Mouse (Mus musculus) left cerebral cortex, adult 18-20 months (tissue): ENCODE results near the gene Gm17581. TPM values are rescaled to one million over a fixed set of nuclear protein-coding genes. Genes with fewer than 3 reads are reported as not detected.
A peak's percentile ranks its signal among the peaks of the same experiment; 100 is the strongest.
"Not testable (repeated sequence)": the region's sequence is repeated elsewhere in the genome, so short reads cannot be mapped to it uniquely, and the experiment has no call there.

ENCODE experiments used
- DNase-seq, 2 experiments: peaks; one replicate each; pipeline ENCODE4 v3.0.0; 2021 to 2022; ENCODE audit warnings: low spot score in 2 of 2, mixed read lengths in 1 of 2
- long read RNA-seq, 2 experiments: library from polyadenylated mRNA; stranded (forward); transcript quantifications; one replicate each; pipeline ENCODE4 v2.0.0; 2021
- total RNA-seq, 2 experiments: library from RNA; stranded (reverse); gene quantifications; 2 replicates each; pipeline ENCODE4 v1.2.3; 2021

Gene Gm17581
- total RNA-seq: not detected
- long read RNA-seq, experiment 1: 0 reads
- long read RNA-seq, experiment 2: 0 reads

DNA sequence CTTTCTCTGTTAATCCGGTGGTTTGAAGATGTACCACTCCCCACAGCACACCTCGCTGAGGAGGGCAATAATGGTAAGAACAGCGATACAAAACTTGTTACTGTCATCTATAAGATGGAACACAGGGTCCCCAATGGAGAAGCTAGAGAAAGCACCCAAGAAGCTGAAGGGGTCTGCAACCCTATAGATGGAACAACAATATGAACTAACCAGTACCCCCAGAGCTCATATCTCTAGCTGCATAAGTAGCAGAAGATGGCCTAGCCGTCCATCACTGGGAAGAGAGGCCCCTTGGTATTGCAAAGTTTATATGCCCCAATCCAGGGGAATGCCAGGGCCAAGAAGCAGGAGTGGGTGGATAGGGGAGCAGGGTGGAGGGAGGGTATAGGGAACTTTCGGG lies at the start of gene Gm17581:
TSS of gene Gm17581 (minus strand) at position 101 of the 400 bp plus-strand sequence.
- DNase-seq: not testable (repeated sequence)

DNA sequence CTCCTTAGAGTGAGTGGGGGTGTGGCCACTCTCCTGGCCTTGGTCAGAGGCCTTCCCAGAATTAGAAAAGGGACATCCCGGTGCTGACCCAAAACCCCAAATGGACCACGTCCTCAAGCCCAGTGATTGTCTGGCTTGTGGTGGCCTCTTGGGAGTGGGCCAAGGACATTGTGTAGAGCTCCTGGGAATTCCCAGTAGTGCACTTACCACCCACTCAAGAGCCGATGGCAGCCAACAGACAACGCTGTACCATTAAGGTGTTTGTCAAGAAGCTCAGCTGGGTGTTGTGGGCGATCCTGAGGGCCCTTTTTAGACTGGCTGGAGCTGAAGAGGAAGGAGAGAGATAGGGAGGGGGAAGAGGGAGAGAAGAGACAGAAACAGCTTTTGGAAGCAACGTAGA lies 48.9 kb upstream of the Gm17581 start:
- DNase-seq: peak; percentile 66 to 80

DNA sequence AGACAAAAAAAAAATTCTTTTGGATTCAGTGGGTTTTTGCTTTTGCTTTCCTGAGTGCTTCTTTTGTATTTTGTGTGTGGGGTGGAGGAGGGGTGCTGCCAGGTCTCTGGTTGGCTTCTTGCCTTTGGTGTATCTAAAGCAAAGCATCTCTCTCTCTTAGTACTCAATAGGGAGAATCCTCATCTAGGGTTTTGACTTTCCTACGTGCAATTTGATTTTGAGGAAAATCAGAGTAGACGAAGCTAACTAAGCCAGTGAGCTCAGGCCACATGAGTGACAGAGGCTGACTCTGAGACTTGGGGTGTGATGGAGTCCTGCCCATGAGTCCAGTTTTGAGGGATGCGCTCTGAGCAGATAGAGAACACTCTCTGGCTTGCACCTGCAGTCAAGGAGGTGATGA lies 43.8 kb upstream of the Gm17581 start:
- DNase-seq: no peak

DNA sequence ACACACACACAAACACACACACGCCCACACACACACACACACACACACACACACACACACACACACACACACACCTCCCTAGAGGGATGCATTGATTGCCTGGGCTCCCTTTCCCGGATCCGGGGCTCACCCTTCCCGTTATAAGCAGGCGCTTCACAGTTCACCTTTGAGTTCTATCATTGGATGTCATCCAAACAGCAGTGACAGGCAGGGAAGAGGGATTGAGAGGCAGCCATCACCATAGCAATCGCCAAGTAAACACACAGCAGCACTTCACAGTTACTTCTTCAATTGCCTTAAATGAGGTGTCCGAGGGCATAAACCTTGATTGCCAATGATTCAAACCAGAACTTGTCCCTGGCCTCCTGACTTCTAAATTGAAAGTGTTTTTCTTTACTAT lies 43.4 kb upstream of the Gm17581 start:
- no peak for DNase-seq

DNA sequence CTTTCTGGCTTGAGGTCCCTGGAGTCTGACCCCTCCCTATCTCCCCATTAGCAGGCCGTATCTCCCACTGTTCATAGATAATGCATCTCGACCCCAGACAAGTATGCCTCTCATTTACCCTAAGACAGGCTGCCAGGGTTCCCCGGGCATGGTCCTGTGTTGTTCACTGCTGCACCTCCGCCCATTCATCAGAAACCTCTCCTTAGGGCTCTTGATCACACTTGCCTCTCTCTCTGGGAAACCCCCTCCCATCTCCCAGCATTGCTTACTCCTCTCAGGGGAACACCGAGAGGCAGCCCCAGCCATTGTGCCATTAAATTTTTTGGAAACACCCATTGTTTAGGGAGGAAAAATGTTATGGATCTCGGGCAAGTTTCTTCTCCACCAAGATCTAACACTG lies 42.3 kb upstream of the Gm17581 start:
- no peak for DNase-seq

DNA sequence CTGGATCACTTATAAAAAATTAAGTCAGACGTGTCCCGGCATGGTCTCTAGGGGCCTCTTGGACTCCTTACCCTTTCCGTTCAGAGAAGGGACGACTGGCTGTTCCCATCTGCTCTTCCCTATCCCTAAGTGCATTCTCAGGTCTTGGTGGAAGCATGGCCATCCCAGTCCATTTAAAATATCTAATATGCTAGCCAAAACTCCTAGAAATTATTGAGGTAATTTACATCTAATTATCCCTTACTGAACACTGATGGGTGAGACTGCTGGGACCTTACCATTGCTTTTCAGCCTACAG lies 42.0 kb upstream of the Gm17581 start:
- no peak for DNase-seq

DNA sequence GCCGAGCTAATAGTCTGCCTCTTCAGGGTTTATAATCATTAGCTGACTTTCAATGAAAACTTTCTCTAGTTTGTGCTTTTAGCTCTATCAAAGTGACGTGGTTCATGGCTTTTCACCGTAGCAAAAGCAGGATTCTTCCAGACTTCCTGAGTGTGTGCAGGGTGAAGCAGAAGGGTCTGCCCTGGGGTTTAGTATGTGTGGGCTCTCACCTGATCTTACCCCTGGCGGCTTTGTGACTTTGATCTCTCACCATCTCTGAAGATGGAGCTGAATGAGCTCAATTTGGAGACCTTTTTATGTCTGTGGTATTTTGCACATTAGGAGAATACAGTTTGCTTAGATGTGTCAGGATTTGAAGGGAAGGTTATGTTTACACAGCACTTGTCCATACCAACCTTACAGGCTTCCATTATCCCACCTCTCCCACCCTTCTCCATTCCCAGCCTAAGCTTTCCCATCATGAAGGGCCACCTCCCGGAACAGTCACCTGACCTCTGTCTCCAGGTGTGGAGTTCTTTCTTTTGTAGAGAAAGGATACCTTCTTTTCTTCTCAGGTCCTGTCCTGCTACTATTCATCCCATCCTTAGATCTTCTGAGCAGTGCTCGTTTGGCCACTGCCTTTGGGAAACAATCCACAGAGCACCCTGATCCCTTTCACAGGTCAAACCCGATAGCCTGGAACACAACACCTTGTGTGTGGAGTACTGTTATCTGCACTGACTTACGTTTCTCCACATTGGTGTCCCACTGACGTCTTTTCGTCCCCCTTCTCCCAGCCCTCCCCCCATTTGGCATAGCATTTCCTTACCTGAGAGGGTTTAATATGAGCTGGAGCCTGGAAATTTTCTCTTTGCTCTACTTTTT lies 41.4 kb upstream of the Gm17581 start:
- DNase-seq: no peak

DNA sequence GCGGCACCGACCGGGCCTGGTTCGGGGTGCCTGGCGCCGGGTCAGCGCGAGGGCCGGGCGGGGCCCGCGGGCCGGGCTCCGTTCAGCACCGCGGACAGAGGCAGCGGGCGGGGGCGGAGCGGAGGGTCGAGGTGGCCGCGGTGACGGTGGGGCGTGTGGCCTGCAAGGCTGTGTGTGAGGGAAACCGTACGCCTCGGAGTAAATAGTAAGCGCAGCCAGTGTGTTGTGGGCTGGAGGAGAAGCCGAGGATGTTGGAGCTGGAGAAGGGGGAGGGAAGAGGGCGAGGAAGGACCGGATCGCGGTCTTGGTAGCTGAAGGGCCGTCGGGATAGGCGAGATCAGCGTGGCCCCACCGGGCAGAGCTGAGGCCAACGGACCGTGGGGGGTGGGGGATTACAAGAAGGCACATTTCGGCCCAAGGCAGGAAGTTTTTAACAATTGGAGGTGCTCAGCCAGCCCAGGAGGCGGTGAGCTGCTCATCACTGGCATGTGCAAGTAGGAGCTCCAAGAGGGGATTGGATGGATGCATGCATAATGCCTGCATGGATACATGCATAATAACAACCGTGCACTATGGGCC lies 40.1 kb upstream of the Gm17581 start:
- DNase-seq: peak; percentile 28 to 45

DNA sequence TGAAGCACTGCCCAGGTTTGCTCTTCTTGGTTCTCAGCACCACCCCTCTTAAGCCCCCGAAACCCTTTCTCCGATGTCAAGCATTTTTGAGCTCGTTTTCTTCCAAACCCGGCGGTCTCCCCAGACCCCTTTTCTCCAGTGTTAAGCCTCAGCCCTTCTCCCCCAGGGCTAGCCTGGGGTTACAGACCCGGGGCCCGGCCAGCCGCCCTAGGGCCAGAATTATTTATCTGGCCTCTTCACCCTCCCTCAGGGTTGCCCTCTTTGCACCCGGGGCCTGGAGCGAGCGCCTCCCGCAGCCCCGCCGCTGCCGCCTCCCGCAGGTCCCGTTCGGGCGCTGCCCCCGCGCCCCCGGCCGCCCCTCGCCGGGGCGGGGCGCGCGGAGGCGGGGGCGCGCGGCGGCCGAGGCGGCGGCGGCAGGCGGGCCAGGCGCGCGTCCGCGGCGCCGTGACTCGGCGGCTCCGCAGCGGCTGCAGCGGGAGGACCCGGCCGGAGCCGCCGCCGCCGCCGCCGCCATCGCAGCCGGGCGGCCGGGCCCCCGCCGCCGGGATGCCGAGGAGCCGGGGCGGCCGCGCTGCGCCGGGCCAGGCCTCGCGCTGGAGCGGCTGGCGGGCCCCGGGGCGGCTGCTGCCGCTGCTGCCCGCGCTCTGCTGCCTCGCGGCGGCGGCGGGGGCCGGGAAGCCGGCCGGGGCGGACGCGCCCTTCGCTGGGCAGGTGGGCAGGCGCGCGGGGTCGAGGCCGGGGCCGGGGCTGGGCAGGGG lies 39.4 kb upstream of the Gm17581 start, which contains the start of gene Mmp24:
TSS of gene Mmp24 (plus strand) at position 416 of the 758 bp plus-strand sequence.
- no peak for DNase-seq

DNA sequence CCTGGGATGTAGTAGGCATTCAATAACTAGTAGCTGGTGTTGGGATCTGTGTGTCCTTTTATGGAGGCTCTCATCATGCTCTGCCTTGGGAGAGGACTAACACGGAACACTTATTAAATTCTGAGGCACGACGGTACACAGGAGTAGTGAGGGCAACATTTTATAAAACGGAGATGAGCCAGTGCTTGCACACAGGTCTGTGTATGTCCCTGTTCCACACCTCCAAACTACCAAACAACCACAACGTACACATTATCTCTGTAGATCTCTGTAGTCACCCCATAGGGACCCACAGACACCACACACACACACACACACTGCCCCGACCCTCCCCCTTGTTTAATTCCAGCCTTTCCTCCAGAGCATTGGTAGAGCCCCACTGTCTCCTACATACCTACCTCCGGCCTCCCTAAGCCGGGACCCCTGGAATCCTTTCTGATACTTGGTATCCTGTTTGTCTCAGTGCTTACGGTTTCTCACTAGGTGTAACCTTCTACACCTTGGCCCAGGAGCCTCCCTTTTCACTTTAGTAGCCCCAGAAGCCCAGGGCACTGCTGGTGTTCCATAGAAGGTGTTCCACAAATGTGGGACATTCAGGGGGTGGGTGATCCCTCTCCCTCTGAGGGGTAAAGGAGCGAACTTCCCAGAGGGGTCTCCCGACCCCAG lies 38.7 kb upstream of the Gm17581 start:
- no peak for DNase-seq

DNA sequence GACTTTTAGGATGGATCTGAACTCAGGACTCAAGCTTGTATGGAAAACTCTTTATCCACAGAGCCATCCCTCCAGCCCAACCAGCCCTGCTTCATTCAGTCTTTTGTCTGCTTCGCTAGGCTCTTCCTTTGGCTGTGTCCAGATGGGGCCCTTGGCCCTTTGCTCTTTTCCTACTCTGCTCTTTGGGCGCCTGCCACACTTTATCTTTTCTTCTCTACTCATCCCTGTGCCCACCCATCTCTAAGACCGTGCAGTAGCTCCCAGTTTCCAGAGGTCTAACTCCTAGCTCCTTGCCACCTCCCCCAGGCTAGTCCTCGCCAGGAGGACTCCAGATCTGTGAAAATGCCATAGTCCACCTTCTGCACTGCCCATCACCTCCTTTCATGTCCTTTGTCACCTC lies 38.0 kb upstream of the Gm17581 start:
- no peak for DNase-seq

DNA sequence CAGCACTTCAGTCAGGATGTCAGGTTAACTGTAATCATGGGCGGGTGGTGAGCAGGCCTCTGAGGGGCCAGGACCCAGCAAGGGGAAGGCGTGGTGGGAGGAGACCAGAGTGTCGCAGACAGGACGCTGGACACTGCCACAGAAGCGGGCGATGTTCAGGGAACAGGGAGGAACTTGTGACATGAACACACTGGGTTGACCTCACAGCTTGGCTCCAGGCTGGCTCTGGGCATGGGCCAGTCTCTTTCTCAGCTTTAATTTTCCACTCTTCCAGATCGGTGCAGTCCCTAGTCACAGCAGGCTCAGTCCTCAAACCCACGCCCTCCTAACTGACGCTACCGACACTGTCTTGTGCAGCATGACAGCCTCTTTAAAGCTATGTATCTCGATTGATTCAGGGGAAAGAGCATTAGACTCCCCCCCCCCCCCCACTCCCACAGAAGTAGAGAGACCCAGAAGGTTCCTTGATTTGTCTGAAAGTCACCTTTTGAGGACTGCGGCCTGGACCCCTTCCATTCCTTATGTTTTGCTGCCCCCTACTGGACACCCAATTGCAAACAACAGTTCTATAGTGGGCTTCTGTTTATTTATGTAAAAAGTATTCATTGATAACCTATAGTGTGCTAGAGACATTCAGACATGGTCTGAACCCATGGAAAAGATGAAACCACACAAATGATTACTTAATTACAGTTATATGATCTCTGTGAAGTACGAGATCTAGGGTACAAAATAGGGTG lies 29.2 kb upstream of the Gm17581 start:
- peak; percentile 65 to 83 for DNase-seq

DNA sequence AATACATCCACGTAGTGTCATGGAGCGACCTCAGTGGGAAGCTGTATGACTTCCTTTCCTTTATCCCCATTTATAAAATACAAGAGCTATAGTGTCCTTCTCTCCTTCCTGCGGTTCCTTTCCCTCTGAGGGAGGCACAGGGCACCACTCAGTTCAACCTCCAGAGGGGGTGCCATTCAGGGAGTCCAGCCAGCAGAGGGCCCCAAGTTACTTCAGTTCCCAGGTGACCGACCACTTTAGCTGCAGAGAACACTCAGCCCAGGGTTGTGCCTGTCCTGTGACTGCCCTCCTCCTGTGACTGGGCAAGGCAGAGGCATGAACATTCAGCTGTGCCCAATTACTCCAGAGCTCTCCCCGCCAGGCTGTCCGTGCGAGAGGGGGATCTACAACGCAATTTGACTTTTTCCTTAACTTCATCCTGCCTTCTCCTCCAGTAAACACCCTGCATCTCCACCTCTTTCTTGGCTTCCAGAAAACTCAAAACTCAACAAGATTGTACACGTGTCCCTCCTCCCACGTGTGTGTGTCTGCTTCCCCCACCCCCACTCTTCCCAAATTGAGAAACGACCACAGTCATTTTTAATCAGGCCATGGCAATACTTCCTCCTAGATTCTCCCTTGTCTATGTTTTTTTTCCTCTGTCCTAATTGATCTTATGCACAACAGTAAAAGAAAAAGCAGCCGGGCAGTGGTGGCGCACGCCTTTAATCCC lies 21.3 kb upstream of the Gm17581 start:
- no peak for DNase-seq

DNA sequence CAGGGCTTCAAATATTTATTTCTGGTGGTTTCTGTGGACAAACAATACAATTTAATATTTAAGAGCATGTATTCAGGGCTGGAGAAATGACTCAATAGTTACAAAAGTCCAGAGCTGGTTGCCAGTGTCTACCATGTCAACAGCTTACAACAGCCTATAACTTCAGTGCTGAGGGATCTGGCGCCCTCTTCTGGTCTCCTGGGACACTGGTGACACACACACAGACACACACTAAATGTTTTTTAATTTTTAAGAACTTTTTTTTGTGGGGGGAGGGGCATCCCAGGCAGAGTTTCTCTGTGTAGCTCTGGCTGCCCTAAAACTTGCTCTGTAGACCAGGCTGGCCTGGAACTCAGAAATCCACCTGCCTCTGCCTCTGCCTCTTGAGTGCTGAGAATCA lies 20.1 kb upstream of the Gm17581 start:
- no peak for DNase-seq

DNA sequence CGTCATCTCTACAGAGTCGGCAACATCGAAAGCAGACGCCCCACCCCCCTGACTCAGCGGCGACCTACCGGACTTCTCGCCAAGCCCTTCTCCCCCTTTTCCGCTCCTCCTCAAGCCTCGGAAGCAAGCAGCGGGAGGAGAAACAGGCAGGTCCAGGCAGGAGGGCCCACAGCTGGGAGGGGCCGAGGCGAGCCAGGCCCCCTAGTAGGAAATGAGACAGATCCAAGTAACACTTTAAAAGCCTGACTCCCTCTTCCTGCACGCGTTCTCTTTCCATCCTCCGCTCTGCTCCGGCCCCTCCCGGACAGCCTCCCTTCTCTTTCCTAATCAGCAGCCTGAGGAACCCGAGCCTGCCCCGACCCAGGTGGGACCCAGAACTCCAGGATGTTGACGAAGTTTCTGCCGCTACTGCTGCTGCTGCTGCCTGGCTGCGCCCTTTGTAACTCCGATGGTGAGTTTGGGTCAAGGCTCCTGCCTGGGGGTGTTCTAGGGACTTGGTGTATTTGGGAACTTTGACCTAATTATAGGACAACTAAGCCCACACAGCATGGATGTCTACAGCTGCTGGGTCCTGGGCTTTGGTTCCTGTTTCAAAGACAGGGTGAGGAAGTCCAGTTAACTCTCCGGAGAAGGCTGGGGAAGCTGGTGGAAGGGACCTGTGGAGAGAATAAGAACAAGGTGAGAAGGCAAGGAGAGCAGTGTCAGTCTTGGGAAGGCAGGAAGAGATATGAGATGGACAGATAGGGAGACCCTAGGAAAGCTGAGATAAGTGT lies 15.5 kb upstream of the Gm17581 start, which contains the start of gene Procr:
TSS of gene Procr (plus strand) at position 104 of the 773 bp plus-strand sequence.
- DNase-seq: no peak

DNA sequence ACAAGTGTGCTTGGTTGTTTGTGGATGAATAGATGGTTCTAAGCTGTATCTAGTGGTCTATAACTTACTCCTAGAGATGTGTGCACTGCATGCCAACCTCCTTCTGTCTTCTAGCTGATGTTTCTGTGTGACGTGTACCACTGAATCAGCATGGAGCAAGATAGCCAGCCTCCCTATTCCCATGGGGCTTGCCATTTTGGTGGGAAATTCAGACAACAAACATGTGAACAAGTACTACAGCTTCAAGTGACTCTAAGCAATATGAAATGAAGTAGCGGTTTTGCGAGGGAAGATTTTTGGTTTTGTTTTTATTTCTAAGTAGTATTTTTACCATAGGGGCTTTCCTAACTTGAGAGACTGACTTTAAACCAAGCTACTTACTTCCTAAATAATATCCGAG lies 13.7 kb upstream of the Gm17581 start:
- DNase-seq: no peak

DNA sequence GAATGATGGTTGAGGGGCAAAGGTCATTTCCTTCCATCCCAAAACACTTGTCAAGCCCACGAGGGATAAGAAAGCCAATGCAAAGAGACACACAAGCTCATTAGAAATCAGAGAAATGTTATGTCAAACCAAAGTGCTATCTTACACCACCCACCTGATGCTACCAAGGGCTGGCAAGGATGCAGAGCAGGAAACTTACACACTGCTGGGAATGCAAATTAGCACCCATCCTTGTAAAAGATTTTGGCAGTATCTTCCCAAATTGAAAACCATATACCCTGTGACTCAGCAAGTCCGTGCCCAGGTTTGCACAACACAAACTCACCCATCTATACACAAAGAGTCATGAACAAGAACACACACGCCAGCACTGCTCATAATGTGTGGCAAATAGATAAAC lies 9.8 kb upstream of the Gm17581 start:
- DNase-seq: no peak

DNA sequence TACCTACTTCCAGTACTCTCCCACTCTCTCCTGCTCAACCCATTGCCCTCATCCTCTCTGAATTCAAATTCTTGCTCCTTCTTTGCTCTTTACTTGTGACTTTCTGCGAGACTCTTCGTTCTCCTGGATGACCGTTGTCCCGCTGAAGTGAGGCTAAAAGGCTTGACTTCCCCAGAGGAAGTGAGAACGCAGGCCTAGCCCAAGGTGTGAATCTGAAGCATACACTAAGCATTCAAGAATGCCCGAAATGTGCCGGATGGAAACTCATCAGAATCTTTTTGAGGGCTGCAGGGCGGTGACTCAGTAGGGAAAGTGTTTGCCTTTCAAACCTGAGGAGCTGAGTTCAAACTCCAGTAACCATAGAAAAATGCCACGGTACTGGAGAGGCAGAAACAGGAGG lies 7.7 kb upstream of the Gm17581 start:
- no peak for DNase-seq

DNA sequence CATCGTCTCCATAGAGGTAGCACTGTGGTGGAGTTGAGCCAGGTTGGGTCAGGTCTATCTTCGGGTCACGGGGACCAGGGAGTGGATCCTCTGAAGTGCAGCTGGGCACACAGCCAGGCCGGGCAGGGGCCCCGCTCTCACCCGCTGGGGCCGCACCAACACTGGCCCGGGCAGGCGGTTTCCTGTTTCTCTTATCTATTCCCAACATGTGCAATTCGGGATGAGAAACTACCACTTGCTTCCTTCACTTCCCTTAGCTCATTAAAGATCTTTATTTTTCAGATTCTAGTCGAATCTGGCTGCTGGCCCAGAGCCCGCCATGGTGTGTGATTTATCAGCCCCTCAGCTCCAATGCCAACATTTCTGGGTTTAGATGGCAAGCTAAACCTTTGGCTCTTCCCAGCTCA lies 7.3 kb upstream of the Gm17581 start:
- no peak for DNase-seq
